Mouse (Mus musculus) myocyte (in vitro differentiated cells): Measurements from ENCODE around the gene Aire.

Experiments
- CEBPB ChIP-seq: IDR thresholded peaks from 2 replicates; pipeline ENCODE4 v1.6.1; 2011; ENCODE audit warnings: mild to moderate bottlenecking, moderate library complexity; ENCODE audit not compliant: poor library complexity, insufficient read depth, severe bottlenecking
- E2F4 ChIP-seq: IDR thresholded peaks from one replicate; pipeline ENCODE4 v1.6.1; 2011; ENCODE audit warnings: mild to moderate bottlenecking, control low read depth, moderate library complexity; ENCODE audit not compliant: insufficient read depth
- MAX ChIP-seq: IDR thresholded peaks from one replicate; pipeline ENCODE4 v1.6.1; 2011; ENCODE audit warnings: low read depth, mild to moderate bottlenecking, control low read depth
- MYOD1 ChIP-seq, 3 experiments: IDR thresholded peaks; one replicate each; pipeline ENCODE4 v1.6.1; 2011; ENCODE audit warnings: control low read depth in 2 of 3, low read depth in 2 of 3, mild to moderate bottlenecking in 2 of 3, moderate library complexity in 1 of 3; ENCODE audit not compliant: insufficient read length in 2 of 3, control insufficient read depth in 1 of 3
- MYOG ChIP-seq, 3 experiments: IDR thresholded peaks; one replicate each; pipeline ENCODE4 v1.6.1; 2011; ENCODE audit warnings: control low read depth in 2 of 3, low read depth in 2 of 3, mild to moderate bottlenecking in 2 of 3; ENCODE audit not compliant: insufficient read length in 2 of 3, control insufficient read depth in 1 of 3, insufficient read depth in 1 of 3
- POLR2A ChIP-seq: IDR thresholded peaks from one replicate; pipeline ENCODE4 v1.6.1; 2011; ENCODE audit warnings: low read depth, mild to moderate bottlenecking, control low read depth, moderate library complexity; ENCODE audit not compliant: insufficient read length
- POLR2AphosphoS2 ChIP-seq: IDR thresholded peaks from one replicate; pipeline ENCODE4 v1.6.1; 2011; ENCODE audit warnings: low read depth, control low read depth; ENCODE audit not compliant: insufficient read length
- REST ChIP-seq: IDR thresholded peaks from one replicate; pipeline ENCODE4 v1.6.1; 2011; ENCODE audit warnings: mild to moderate bottlenecking, control low read depth, moderate library complexity; ENCODE audit not compliant: insufficient read depth, insufficient read length
- SRF ChIP-seq: IDR thresholded peaks from one replicate; pipeline ENCODE4 v1.6.1; 2011; ENCODE audit warnings: low read depth; ENCODE audit not compliant: control insufficient read depth, insufficient read length
- TCF12 ChIP-seq: IDR thresholded peaks from one replicate; pipeline ENCODE4 v1.6.1; 2011; ENCODE audit warnings: mild to moderate bottlenecking, control low read depth; ENCODE audit not compliant: poor library complexity, insufficient read depth, severe bottlenecking
- TCF3 ChIP-seq: IDR thresholded peaks from one replicate; pipeline ENCODE4 v1.6.1; 2011; ENCODE audit warnings: low read depth, control low read depth; ENCODE audit not compliant: insufficient read length
- USF1 ChIP-seq: IDR thresholded peaks from one replicate; pipeline ENCODE4 v1.6.1; 2011; ENCODE audit warnings: low read depth, mild to moderate bottlenecking, control low read depth, moderate library complexity

DNA sequence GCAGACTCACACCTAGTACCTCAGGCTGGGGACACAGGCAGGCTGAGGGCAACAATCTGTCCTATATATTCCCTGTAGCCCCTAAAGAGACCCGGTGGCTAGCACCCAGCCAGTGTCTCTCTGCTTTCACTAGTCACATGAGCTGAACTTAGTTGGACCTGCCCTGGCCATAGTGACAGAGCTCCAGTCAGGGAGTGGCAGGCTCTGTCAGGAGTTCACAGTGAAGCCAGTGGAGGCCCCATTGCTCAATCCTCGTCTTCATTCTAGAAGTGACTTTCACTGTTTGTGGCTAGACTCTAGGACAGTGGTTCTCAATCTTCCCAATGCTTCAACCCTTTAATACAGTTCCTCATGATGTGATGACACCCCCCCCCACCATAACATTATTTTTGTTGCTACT lies 11.4 kb downstream of the Aire start:
- no peak for TF ChIP-seq POLR2A
- no peak for TF ChIP-seq SRF
- no peak for TF ChIP-seq E2F4
- no peak for TF ChIP-seq MAX
- TF ChIP-seq USF1 = no peak
- no peak for TF ChIP-seq REST
- TF ChIP-seq TCF12 = no peak
- TF ChIP-seq POLR2AphosphoS2 = no peak
- TF ChIP-seq CEBPB = no peak
- TF ChIP-seq MYOG (IDR thresholded peaks at IDR 0.05; ENCODE audit: control insufficient read depth in 1 of 3, insufficient read depth in 1 of 3, insufficient read length in 2 of 3, low read depth in 2 of 3) = no peak
- no peak for TF ChIP-seq MYOD1 (IDR thresholded peaks at IDR 0.05; ENCODE audit: control insufficient read depth in 1 of 3, insufficient read length in 2 of 3, low read depth in 2 of 3)
- no peak for TF ChIP-seq TCF3
